Mouse (Mus musculus): ENCODE measurements around the gene Olfr1012. TPM values are rescaled to one million over a fixed set of nuclear protein-coding genes. Genes with fewer than 3 reads are reported as not detected.
"Not testable (repeated sequence)": the region's sequence is repeated elsewhere in the genome, so short reads cannot be mapped to it uniquely, and the experiment has no call there.

The Olfr1012 gene
- total RNA-seq (2021), result not detected in 2 replicates
- long read RNA-seq, result 0 reads

DNA sequence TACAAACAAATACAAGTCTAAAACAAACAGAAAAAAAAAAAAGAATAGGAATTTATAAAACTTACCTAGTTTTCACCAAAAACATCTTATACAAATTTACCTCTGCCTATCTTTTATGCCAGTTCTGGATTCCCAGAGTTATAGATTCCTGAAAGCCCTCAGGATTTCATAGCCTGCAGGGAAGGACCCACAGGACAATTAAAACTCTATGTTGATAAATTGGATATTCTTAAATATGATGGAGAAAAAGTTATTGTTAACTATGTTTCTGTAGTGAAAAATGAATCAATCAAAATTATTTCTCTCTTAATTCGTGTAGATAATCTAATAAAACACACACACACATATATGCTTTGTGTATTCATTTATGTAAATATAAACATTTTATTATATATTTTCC is at the start of gene Olfr1012:
Olfr1012 (minus strand) TSS at position 101 of the 400 bp plus-strand sequence.
- DNase-seq, result no peak

DNA sequence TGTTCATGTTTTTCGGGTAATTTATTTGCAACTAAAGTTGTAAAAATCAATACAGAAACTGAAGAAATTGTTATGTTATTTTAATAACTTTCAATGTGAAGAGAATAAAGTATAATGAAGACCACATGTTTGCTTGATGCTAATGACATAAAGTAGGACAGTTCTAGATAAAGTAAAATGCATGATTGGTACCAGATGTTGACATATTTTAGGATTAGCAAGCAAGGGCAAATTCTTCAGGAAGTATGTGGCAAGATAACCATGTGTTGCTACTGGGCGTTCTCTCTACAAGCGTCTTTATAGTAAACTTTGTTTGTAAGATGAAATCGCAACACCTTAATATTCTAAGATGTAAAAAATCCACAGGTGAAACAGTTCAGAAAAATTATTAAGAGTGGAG is 41.9 kb upstream of the Olfr1012 start:
- no peak for DNase-seq

DNA sequence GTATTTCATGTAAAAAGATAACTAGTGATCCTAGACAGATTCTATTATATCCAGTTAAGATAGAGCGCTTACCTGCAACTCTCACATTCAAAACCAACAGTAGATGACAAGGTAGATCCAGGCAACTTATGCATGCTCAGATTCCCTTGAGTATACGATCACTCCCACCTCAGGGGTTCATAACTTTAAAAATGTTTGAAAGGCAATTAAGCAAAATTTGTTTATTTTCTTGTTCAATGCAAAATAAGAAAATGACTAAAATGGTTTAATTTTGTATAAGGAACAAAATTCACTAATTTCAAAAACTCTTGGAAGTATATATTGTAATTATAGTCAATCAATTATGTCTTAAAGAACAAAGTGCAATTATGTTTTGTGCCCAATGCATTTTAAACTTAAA is 39.9 kb upstream of the Olfr1012 start, which contains the start of gene Olfr1016:
Olfr1016 (minus strand) TSS at position 101 of the 400 bp plus-strand sequence.
- no peak for DNase-seq

DNA sequence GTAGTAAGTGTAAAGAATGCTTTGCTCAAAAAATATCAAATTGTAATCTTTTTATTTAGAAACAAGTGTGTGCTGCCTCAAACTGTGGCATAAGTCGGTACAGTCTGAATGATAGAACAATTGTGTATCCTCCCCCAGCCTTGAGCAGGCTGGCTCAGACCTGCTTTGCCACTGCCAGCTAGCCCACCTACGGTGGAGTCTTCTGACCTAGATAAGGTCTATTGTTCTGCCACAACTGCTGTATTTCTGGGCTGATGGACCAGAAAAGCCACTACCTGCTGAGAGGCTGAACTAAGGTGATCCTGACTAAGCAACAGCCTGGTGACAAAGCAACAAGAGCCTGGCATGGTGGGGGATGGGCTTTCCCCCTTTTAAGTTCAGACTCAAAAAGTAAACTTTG is 29.8 kb upstream of the Olfr1012 start:
- DNase-seq, result no peak

DNA sequence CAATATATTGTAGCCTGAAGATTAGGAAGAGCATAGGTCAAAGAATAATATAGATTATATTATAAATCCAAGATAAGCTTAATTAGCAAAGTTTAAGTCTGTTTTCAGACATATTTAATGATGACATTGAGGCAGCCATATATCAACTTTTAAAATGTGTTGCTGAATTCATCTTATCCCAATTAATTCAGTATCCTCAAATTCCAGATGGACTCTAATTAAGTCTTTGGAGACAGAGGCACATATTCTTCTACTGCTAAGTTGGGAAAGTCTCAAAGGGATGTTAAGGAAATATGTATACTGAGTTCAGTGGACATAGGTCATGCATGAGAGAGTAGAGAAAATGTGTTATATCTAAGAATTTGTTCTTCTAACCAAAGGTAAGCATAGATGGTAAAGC is 19.2 kb upstream of the Olfr1012 start, which contains the start of gene Olfr1015:
Olfr1015 (plus strand) TSS at position 301 of the 400 bp plus-strand sequence.
- DNase-seq, result no peak

DNA sequence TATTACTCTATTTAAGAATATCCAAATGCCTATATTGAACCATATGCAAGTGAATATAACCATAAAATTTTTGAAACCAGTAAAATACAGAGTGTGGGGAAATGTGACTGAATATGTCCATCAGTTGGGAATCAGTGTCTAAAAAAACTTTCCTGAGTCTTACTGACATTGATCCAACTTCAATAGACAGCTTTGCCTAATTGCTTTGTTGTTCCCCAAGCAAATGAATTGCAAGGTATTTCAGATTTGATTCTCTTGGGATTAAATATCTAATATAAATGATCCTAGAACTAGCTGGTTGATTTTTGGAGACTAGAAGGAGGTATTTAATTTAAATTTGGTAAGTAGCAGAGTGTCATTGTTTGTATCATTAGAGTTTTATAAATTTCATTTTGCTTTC is 9.8 kb upstream of the Olfr1012 start, which contains the start of gene Olfr1014:
Olfr1014 (plus strand) TSS at position 301 of the 400 bp plus-strand sequence.
- no peak for DNase-seq

DNA sequence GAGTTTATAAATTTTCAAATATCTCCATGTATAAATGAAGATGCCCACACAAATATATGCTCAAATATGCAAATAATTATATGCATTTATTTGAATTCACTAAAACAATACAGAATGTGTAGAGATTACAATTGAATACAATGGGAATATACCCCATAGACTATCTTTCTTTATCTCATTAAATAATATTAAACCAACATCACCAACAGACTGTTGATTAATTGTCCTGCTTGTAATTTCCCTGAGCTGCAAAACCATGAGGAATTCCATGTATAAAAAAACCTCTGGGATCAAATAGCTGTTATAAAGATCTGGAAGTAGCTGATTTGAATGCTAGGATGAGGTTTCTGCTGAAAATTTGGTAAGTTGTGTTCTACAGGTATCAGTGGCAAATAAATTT is 4.2 kb upstream of the Olfr1012 start, which contains the start of gene Olfr1013:
Olfr1013 (plus strand) TSS at position 301 of the 400 bp plus-strand sequence.
- DNase-seq, result no peak

DNA sequence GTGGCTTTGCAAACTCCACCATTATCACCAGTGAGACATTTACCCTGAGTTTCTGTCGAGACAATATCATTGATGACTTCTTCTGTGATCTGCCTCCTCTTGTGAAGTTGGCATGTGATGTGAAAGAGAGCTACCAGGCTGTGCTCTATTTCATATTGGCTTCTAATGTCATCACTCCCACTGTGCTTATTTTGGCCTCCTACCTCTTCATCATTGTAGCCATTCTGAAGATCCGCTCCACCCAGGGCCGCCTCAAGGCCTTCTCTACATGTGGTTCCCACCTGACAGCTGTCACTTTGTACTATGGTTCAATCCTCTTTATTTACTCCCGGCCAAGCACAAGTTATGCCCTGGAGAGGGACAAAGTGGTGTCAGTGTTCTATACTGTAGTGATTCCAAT is 8.7 kb downstream of the Olfr1012 start:
- no peak for DNase-seq

DNA sequence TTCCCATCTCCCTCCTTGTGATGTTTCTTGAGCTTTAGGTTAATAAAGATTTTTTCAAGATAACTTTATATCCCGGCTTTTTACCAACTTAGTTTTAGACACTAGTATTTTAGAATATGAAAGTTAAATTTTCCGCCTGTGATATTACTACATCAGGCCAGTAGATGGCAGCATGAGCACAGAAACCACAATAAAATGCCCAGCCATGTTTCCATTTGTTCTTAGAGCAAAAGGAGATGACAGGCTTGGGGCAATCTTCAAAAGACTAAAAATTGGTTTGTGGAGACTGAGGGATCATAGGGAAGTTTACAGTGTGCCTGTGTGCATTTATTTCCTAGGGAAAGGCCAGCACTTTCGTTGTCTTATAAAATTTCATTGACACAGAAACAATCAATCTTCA is 36.8 kb downstream of the Olfr1012 start:
- DNase-seq, result no peak

DNA sequence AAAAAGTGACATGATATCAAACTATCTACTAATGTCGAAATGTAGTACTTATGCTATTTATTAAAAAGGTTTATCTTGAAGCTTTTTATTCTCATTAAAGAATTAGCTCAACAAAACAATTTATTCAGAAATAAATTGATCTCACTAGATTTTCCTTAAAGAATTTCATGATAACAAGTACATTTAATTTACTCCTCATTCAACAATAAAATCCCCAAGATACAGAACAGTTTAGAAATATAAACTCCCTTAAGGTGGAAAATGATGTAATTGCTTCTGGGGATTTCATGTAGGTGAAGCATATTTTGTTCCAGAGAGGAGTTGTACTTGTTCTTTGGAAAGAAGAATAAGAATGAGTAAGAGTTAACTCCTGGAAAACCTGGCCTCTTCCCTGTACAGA is 47.4 kb downstream of the Olfr1012 start, which contains the start of gene Olfr1009:
Olfr1009 (plus strand) TSS at position 301 of the 400 bp plus-strand sequence.
- no peak for DNase-seq

DNA sequence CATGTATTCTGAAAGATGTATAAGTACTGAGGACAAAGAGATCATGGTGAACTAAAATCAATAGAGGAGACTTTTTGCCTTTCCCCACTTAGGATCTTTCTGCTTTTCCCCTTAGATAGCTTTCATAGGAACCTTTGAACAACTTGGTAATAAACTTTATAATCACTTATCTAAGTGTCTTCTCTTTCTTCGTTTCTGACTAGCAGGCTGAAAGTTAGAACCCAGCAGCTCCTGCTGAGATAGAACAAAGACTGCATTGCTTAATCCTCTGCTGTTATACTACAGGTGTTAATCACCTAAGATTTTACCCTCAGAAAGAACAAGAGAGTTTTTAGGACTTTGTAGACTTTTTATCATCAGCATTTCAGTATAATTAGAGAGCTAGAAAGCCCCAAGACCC is 51.4 kb downstream of the Olfr1012 start:
- DNase-seq, result no peak

DNA sequence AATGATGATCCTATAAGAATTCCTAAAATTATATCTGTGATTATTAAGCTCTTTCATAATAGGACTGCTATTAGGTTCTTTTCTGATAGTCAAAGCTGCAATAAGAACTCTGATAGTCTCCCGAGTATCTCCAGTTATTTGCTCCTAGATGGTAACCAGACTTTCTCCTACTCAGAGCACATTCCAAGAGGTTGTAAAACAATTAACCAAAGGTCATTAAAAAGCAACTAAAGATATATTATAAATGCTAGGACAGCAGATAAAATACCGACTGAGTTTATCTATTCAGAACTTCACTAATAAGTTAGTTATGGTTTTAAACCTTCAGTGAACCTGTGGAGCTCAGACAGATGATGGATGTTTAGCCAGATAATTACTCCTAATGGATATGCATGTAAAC is 51.9 kb downstream of the Olfr1012 start:
- not testable (repeated sequence) for DNase-seq

Other genes with a start within 250 kb of the Olfr1012 start
- 0.38 and 0.39 TPM in 2 replicates for gene 4833423E24Rik, start 243.7 kb downstream of the Olfr1012 start, total RNA-seq (2021)
- not detected in 2 replicates for gene Olfr996, start 183.6 kb downstream of the Olfr1012 start, total RNA-seq (2021)
- not detected in 2 replicates for gene Olfr998, start 173.8 kb downstream of the Olfr1012 start, total RNA-seq (2021)
- gene Olfr1000, start 150.9 kb downstream of the Olfr1012 start, total RNA-seq (2021), result not detected in 2 replicates
- not detected in 2 replicates for gene Olfr1002, start 112.1 kb downstream of the Olfr1012 start, total RNA-seq (2021)
- gene Olfr154, start 98.3 kb downstream of the Olfr1012 start, total RNA-seq (2021), result not detected in 2 replicates
- not detected in 2 replicates for gene Olfr1006, start 84.0 kb downstream of the Olfr1012 start, total RNA-seq (2021)
- gene Olfr1008, start 73.3 kb downstream of the Olfr1012 start, total RNA-seq (2021), result not detected in 2 replicates
- 0.30 TPM in 1 of 2 replicates, not detected in the other for gene Olfr1009, start 47.3 kb downstream of the Olfr1012 start, total RNA-seq (2021)
- 0.06 TPM in 1 of 2 replicates, not detected in the other for gene Olfr1013, start 4.3 kb upstream of the Olfr1012 start, total RNA-seq (2021)
- 0.38 TPM in 1 of 2 replicates, not detected in the other for gene Olfr1014, start 9.9 kb upstream of the Olfr1012 start, total RNA-seq (2021)
- not detected in 2 replicates for gene Olfr1015, start 19.3 kb upstream of the Olfr1012 start, total RNA-seq (2021)
- not detected in 2 replicates for gene Olfr1016, start 39.8 kb upstream of the Olfr1012 start, total RNA-seq (2021)
- gene Olfr1018, start 55.7 kb upstream of the Olfr1012 start, total RNA-seq (2021), result not detected in 2 replicates
- not detected in 2 replicates for gene Olfr1019, start 82.7 kb upstream of the Olfr1012 start, total RNA-seq (2021)
- gene Olfr1020, start 84.3 kb upstream of the Olfr1012 start, total RNA-seq (2021), result not detected in 2 replicates
- gene Olfr1022, start 105.8 kb upstream of the Olfr1012 start, total RNA-seq (2021), result not detected in 2 replicates
- gene Olfr1023, start 122.9 kb upstream of the Olfr1012 start, total RNA-seq (2021), result not detected in 2 replicates
- not detected in 2 replicates for gene Olfr1024, start 142.3 kb upstream of the Olfr1012 start, total RNA-seq (2021)
- not detected in 2 replicates for gene Olfr1025-ps1, start 152.4 kb upstream of the Olfr1012 start, total RNA-seq (2021)
- gene Olfr1026, start 158.8 kb upstream of the Olfr1012 start, total RNA-seq (2021), result not detected in 2 replicates
- not detected in 2 replicates for gene Olfr1028, start 187.7 kb upstream of the Olfr1012 start, total RNA-seq (2021)
- not detected in 2 replicates for gene Olfr1029, start 211.1 kb upstream of the Olfr1012 start, total RNA-seq (2021)
- gene Olfr1030, start 216.5 kb upstream of the Olfr1012 start, total RNA-seq (2021), result not detected in 2 replicates
- gene Olfr1031, start 227.5 kb upstream of the Olfr1012 start, total RNA-seq (2021), result not detected in 2 replicates
- gene Olfr1032, start 242.8 kb upstream of the Olfr1012 start, total RNA-seq (2021), result not detected in 2 replicates